Mouse (Mus musculus) small intestine, adult 2 months (tissue): ENCODE measurements at regions not wholly inside any gene's neighbourhood (a gene's known extent, or its start where the extent isn't known, plus 50 kb on each side); places are given as distances from the start of the nearest gene placed in this dataset.

Experiments
- CTCF ChIP-seq: fragments of 200-500 bp; IDR thresholded peaks from 2 replicates; pipeline ENCODE4 v1.5.1; 2012; ENCODE audit warnings: low read depth, mild to moderate bottlenecking, control low read depth, inconsistent platforms, low read length, moderate library complexity, mixed read lengths; ENCODE audit not compliant: insufficient replicate concordance, insufficient read length; ENCODE audit errors: extremely low read depth
- POLR2A ChIP-seq: fragments of 200-500 bp; IDR thresholded peaks from 2 replicates; pipeline ENCODE4 v1.6.1; 2012; ENCODE audit warnings: low read depth, mild to moderate bottlenecking, control low read depth, inconsistent platforms, low read length, moderate library complexity

DNA sequence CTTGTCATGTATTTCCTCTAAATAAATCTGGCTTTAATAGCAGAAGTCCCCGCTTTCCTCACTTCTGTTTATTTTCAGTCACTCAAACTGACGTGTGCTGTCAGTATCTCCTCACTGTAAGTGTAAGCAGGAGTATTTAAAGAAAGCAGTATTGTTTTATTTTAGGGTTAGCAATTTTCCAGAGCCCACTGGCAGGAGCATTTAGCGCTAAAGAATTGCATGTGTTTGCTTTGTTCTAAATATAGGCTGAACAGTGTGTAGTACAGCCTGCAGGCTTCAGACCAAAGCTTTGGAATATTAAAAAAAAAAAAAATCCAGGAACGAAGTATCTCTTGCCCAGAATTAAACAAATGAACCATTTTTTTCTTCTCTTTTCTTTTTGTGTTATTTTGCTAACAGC lies 277.5 kb upstream of the Bmp2 start:
- TF ChIP-seq CTCF (no peak), POLR2A (no peak)
